Mouse (Mus musculus) CD8-positive naive resting alpha-beta T cell, adult 2 months (primary cell): Measurements from ENCODE around the gene Hcrtr1.
A peak's percentile ranks its signal among the peaks of the same experiment; 100 is the strongest.

Experiments
- DNase-seq, 2 experiments: peaks; one replicate each; pipeline ENCODE4 v3.0.0; 2022; ENCODE audit warnings: low read depth in 2 of 2, low spot score in 2 of 2

Hcrtr1 gene

DNA sequence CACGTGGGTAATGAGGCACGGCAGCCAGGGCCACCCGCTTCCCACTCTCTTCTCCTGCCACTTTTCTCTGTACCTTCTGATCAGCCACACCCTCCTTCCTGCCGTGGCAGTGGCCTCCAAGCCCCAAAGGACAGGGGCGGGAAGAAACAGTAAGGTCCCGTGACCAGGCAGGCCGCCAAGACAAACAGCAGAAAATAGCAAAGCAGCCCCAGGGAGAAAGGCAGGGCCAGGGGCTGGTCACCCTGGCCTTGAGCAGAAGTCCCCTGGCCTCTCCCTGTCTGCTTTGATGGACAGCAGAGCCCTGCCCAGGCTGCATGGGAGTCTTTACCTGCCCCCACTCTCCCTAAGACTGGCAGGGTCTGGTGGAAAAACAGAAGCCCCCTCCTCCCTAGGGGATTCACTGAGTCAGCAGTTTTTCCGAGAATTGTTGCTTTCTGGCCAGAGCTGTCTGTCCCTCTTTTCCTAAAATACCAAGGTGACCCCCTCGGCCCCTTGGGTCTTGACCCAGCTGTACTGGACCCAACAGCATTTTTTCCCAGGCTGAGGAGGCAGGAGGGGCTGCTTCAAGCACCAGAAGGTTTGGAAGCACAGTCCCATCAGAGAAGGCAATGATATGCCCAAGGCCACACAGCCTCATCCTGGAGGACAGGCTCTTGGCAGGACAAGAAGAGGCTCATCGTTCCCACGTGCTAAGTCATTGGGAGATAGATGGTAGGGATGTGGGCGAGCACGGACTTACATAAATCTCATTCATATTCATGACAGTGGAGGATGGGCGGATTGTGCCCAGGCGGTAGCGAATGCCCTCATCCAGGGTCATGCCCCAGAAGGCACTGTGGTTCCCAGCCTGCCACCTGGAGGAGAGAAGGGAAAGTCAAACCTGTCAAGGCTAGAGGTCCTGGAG is 29.4 kb upstream of the Hcrtr1 start:
- DNase-seq = no peak

DNA sequence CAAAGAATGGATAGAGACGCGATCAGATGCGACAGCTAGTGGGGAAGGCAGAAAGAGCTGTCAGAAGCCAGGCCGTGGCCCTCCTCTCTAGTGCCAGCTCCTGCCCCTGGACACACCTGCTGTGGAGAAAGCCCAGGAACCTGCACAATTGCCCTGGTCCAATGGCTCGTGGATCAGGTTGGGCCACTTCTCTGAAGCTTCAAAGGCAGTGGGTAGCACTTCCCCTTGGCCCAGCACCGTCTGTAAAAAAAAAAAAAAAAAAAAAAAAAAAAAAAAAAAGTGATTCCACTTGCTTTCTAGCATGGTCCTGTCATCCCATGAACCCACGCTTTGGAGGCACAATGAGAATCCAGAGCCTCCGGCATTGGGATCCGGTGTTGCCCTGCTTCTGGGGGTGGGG is 28.7 kb upstream of the Hcrtr1 start:
- no peak for DNase-seq

DNA sequence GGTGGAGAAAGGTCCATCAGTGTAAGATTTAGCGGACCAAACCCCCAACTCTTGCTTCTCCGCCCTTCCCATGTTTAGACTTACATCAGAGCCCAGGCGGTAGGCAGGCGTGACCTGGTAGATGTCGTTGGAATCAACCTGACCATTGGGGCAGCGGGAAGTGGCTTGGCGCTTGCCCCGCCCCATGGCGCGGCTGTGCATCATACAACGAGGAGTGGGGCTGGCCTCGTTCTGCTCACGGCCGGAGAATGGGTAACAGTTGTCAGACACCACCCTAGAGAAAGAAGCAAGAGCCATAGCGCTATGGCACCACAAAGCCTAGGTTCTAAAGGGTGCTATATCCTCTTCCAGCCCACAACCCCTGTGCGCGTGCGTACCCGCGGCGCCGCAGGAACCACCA is 28.2 kb upstream of the Hcrtr1 start:
- DNase-seq = no peak

DNA sequence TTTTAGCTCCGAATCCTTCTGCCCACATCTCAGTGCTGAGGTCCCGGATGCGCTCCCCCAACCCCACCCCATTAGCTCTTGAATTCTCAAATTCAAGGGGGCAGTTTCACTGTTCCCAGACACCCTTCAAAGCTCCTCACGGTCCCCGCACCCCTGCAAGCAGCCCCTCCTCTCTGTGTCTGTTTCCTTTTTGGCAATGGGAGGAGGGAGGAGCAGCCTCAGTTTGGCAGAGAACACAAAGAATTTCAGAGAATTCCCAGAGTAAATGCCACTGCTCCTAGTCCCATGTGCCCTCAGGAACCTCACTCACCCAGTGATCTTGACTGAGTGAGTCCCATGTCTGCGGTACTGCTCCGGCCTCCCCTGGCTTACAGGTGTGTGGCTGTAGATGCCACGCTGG is 27.4 kb upstream of the Hcrtr1 start:
- no peak for DNase-seq

DNA sequence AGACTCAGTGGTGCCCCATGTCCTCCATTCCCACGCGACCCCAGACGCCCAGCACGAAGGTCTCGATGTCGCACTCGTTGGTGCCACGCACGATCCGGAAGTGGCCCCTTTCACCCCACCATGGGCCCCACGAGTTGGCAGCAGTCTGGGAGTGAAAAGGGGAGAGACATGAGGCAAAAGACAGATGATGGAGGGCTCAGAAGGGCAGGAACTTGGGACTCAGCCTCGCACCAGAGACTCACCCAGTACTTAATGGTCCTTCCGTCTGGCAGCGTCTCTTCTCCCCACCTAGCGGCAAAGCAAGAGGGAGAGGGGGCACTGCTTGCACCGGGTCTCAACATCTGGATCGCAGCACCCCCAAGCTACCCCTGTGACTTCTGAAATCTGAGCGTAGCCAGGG is 26.9 kb upstream of the Hcrtr1 start:
- no peak for DNase-seq

DNA sequence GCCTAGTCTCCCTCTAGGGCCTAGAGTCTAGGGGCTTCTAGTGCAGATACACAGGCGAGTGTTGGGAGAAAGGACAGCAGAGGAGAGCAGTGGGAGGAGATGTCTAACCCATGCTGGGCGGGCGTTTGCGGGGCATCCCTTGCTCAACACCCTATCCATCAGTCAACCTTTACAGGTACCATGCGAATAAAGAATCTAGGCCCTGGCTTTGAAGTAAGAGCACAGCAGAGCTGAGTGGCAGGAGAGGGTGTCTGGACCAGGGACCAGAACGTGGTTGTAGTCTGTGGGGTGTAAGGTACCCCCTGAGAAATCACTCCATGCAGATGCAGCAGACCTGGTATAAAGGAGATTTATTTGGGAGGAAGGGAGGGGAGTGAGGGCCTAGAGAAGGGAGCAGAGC is 25.0 kb upstream of the Hcrtr1 start:
- DNase-seq = no peak

DNA sequence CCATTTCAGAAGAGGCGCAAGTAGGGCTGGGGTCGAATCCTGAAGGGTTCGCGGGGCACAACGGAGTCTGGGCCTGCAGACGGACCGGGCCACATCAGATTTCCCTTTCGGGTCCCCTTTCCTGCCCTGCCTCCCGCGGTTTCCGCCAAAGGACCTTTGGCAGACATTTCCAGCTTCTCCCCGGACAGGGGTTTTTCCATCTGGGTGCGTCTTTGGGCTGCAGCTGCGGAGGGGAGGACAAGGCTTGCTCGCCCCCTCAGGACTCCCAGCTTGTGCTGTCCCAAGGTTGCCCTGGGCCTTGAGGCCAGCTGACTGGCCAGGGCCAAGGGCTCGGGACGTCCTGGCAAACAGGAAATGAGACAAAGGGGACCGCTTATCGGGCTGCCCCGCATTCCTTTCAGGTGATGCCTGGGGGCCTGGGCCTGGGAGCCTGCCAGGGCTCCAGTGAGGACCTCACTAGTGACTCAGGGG is 24.3 kb upstream of the Hcrtr1 start:
- no peak for DNase-seq

DNA sequence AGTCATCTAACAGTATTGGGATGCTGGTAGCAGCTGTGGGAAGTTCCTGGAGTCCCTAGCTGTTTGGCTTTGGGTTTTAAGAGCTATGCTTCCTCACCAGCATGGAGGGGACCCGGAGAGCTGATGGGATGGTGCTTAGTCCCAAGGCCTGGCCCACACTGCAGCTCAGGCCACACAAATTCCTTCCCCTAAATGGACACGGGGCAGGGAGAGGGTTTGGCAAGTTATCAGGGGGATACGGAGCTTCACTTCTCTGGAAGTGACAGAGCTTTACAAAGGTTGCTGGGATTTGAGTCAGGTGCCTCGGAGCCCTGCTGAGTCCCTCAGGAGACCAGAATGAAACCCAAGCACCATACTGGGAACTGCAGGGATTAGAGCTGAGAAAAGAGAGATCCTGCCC is 22.2 kb upstream of the Hcrtr1 start:
- no peak for DNase-seq

DNA sequence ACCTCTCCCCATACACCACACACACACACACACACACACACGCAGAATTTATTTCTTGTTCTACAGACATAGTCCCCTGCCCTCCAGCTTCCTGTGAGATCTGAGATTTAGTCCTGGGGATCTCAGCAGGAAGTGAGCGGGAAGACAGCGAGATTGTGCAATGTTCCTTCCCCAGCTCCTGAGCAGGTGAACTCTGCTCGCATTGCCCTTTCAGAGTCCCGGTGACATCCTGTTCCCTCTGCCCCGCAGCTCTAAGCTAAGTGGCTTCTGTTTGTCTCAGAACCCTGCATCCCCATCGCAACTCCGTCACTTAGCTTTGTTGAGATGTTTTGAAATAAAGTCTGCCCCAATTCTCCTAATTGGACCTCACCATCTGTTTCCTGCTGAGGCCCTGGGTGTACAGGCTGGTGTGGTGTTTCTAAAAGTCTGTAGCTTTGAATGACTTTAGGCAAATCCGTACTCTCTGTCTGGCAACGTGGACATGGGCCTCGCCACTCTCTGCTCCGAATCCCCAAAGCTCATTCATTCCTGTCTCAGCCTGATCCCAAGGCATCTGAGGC is 17.7 kb upstream of the Hcrtr1 start:
- DNase-seq = no peak

DNA sequence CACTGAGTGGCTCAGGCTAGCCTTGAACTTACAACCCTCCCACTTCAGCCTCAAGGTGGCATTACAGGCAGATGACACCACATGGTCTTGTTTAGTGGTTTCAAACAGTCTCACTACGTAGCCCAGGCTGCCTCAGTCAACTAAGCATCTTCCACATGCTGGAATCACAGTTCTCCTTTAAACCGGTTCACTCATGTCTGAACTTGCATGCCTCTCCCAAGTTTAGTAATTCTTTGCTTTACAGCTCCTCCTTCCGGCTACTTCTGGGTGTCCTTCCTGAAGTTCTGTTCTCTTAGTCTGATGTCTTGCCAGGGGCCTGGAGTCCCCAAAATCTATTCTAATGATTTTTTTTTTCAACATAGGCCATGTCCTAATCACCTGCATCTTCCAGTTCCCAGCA is 15.1 kb upstream of the Hcrtr1 start:
- DNase-seq = no peak

DNA sequence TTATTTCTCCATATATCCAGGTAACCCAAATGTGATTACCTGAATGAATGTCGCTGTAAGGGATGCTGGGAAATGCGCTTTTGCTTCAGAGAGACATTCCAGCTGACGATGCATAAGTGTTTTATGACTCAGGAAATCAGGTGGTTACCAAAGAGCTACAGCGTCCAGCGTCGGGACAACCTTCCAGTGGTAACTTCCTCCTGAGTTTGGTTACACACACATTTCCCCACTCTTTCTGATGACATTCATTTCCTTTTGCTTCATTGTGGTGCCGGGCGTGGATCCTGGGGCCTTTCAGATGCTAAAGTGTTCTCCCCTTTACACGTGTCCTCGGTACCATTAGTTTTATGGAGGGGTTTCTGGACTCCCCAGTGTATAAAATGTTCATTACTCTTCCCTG is 9.2 kb upstream of the Hcrtr1 start:
- no peak for DNase-seq

DNA sequence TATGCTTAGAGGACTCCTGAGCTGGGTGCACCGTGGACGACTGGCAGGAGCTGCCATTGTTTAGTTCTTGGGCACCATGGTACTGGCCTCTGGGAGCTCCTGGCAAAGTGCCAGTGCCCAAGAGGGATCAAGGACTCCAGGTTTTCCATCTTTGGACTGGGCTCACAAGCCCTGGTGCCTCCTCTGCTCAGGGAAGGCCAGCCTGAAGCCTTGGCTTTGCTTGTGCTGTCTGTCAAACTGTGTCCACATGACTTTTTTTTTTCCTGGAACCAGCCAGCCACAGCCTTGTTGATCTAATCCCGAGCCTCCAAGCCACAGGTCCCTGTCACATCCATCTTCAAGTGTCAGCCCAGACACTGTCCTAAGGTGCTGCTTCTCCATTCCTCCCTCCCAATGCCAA is 2.6 kb upstream of the Hcrtr1 start:
- DNase-seq = no peak

DNA sequence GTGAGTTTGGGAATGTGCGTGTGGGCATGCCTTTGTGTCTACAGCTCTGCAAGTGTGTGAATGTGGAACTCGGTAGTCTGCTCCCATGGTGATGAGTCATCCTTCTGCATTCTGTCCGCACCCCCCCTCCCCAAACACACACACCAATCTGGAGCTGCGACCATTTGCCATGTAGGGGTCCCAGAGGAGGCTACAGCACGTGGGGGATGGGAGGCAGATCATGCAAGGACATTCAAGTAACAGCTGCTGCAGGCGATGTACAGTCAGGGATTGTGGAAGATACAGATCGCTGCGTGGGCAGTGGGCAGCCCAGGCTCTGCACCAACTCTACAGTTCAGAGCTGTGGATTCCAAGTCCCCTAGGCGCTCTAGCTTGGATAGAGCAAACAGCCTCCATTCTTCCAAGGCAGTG is 1.8 kb upstream of the Hcrtr1 start:
- no peak for DNase-seq

DNA sequence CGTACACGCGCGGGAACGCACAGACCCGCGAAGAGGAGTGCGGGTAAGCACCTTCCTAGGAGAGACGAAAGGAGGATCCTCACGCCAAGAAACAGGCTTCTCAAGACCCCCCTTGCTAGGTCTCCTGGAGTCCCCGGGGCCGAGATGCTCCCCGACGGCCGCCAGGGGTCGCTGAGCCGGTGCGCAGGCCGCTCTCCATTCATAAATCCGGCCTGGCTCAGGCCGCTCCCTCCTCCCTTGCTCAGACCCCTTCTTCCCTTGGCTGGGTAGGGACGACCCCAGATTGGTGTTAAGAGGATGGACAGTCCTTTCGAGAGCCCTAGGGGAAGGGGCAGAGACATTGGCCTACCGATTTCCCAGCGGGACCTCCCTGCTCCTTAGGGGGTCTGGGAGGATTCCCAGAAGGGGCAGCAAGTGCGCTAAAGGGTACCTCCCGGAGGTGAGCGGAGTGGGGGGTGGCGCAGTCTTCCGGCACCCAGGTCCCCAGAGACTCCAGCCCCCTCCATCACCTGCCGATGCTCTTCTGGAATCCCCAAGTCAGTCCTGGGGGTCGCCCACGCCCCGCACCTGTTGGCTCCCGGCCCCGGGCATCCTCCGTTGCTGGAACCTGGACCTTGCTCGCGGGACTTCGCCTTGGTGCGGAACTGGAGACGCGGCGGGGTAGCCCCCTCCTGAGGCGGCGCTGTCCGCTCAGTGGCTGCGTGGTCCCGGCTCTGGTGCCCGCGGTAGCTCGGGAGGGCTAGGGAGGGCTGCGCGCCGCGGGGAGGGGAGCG is 532 bp downstream of the Hcrtr1 start:
- peak; percentile 7 to 8 for DNase-seq

DNA sequence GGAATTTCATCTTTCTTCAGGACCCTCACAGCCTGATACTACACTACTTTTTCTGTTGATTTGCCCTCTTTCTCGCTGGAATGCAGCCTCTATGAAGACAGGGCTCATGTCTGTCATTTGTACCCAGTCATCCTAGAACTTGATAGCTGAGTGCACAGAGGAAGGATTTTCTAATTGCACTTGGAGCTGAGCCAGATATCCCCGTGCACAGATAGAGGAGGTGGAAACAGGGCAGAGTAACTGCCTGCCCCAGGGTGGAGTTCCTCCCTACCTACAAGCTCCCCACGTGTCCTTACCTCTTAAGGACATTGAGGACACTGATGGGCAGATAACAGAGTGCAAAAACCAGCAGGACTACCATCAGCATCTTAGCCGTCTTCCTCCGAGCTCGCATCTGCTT is 5.8 kb downstream of the Hcrtr1 start:
- DNase-seq = no peak

DNA sequence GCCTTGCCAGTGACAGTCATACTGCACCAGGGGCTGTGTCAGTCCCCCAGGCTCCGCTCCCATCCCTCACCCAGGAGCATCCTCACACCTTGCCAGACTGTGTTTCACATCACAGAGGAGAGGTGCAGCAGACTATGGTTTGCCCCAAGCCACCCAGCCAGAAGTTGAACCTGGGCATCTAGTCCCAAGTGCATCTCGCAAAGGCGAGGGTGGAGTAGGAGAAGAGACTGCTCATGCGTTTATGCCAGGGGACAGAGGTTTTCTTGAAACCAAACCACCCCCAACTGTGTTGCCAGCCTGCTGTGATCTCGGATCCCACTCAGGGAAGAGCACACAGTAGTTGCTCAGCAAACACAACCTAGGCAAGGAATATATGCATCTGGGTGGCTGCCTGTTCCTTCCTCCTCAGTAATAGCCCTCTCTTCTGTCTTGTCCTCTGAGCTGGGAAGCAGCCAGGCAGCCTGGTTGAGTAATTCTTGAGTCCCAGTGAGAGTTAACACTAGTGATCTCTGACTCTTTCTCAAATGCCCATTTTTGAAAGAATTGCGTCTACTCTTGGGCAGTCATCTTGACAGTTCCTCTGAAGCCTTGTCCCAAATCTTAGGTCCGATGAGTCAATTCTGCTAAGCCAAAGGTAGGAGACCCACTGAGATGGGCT is 7.6 kb downstream of the Hcrtr1 start:
- no peak for DNase-seq

DNA sequence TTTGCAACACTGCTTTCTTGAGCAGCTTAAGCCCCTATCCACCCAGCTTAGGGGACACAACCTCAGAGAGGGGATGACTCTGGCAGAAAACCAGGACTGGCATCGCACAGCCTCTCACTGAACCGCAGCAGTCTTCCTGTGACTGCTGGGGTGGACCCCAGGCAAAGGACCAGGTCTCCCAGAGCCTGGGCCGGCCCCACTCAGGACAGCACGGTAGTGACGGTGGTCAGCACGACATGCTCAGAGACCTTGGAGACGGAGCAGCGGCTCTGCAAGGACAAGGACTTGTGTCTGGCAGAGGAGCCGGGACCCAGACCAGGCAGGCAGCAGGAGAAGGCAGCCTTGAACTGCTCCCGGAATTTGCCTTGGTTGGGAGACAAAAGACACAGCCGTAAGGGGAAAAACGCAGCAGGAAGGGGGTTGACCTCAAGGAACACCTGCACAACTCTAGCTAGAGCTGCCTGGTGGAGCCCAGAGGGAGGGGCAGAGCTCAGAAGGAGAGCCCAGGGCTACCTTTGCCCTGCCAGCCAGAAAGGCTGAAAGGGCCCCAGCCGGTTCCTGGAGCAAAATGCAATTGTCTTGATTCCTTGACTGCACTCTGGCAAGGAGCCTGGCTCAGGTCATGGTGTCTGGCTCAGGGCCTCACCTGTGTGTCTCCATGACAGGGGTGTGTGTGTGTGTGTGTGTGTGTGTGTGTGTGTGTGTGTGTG is 8.4 kb downstream of the Hcrtr1 start:
- DNase-seq = no peak

DNA sequence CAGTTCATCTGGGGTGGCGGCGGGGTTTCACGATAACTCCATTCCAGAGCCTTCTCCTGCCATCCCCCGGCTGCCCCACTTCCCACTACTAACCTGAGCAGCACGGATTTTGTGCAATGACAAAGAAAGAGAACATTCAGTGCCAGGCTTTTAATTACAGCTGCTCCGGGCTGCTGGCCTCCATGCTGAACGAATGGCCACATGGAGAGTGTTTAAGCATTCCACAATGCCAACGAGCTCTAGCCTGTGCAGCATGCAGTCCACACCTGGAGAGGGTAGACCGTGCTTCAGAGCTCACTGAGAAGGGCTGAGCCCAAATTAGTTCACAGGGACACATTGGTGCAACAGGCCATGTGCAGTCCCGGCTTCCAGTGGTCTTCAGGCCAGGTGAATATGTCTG is 9.1 kb downstream of the Hcrtr1 start:
- DNase-seq = no peak

DNA sequence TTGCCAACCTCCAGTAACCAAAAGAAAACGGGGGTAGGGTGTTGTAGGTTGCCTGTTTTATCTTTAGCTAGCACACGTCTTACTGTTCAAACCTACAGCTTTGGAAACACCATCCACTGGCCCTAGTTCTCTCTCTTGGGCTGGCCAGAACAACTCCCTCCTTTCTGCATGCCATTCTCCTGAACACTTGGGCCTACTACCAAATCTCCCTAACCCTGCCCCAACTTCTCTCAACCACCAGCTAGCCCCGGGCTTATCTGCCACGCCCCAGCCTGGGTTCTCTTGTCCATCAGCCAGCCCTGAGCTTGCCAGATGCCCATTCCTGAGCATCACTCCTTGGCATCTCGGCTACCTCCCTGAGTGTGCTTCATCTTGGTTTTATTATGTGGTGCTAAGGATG is 10.3 kb downstream of the Hcrtr1 start:
- no peak for DNase-seq

DNA sequence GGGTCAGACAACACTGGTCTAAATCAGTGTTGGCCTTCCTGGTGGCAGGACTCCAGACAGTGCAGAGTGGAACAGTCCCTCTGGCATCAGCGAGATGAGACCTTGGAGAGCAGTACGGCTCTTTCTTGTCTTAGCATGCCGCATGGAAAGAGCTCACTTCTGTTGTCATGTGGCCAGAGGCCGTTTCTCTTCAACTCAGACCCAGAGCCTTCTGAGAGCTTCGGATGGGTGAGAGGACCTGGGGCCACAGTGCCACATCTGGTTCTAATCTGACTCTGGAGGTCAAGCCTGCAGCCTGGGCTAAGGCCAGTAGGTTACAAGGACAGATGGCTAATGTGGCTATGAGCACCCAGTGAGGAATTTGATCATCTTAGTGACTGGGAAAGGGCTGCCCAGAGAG is 13.2 kb downstream of the Hcrtr1 start:
- DNase-seq = no peak

DNA sequence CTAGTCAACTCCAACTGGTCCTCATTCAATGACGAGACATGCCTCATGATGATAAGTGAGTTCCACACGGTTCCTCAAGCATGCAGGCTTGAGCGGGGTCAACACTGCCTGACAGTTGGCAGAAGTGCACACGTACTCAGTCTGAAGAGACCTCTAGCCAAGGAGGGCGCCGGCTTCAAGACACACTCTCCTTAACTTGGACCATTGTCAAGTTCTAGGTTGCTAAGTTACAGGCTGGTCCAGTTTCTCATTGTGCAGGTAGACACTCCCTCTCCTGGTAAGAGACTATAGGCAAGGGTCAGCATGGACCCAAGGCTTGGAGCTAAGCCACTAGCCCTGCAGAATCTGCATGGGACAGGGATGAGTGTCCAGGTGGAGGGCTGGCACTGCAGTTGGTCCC is 14.0 kb downstream of the Hcrtr1 start:
- DNase-seq = no peak
